Mouse (Mus musculus) olfactory bulb, adult 2 months (tissue): ENCODE results near the gene Tcf3.
A peak's percentile ranks its signal among the peaks of the same experiment; 100 is the strongest.

ENCODE experiments used
- CTCF ChIP-seq: fragments of 200-500 bp; IDR thresholded peaks from 2 replicates; pipeline ENCODE4 v1.5.1; 2012; ENCODE audit warnings: low read depth, mild to moderate bottlenecking, low read length, moderate library complexity; ENCODE audit not compliant: insufficient read depth
- POLR2A ChIP-seq: fragments of 200-500 bp; IDR thresholded peaks from 2 replicates; pipeline ENCODE4 v1.6.1; 2012; ENCODE audit warnings: mild to moderate bottlenecking, low read depth, low read length, moderate library complexity; ENCODE audit not compliant: insufficient read depth

DNA sequence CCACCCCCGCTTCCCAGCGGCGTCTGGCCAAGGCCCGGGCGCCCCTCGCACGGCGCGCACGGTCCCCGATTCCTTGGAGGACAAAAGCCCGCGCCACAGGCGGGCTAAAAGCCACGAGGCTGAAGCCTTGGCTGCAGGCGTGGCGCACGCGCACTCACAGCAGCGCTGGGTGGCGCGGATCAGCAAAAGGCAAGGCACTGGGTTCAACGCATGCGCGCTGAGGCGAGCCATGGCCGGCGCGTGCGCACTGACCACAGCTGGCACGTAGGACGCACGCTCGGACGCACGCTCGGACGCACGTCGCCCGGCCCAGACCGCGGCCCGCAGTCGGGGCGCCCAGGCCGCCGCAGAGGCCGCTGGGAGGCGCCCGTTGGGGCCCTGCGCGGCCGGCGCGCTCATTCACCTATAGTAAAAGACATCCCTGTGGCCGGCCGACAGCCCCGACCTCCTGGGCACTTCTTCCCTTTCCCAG, 34.7 kb downstream of the Tcf3 start:
- TF ChIP-seq CTCF = no peak
- TF ChIP-seq POLR2A = peak; percentile 85
